Mouse (Mus musculus): Measurements from ENCODE around the gene Ifi205.
"Not testable (repeated sequence)": the region's sequence is repeated elsewhere in the genome, so short reads cannot be mapped to it uniquely, and the experiment has no call there.

GRCm38 (mm10) chr1:174042091-174042884 lies 10.7 kb upstream of the Ifi205 start:
- not testable (repeated sequence) for TF ChIP-seq TAL1, GATA1 (IDR thresholded peaks at IDR 0.05; ENCODE audit: low read length)

Measured in erythroblast, embryonic 14.5 days (primary cell).